Mouse (Mus musculus): ENCODE data around the gene Pkp4. TPM values are rescaled to one million over a fixed set of nuclear protein-coding genes. Genes with fewer than 3 reads are reported as not detected.

The Pkp4 gene
- polyA plus RNA-seq, 1 experiment from 2014 or later: 45.1 TPM

DNA sequence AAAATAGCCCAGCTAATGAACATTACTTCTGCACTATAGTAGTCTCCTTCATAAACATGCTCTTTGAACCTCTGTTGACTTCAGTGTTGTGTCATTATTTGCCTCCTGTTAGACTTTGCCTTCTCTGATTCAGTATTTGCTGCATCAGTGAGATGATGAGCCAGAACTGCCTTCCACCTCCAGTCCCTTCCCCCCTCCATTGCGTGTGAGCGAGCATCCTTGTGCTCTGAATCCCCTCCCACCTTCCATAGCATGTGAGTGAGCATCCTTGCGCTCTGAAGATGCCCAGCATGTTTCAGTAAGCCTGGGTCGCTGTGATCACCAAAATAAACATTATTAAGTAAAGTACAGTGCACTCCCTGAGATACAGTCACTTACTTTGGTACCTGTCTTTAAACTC is 51.8 kb downstream of the Pkp4 start:
- H3K9me3 ChIP-seq (ENCODE audit: control insufficient read depth, low read depth, low read length): no peaks in the 10 kb centered on the region
- no peak overlapping the region for H3K9ac ChIP-seq (replicated peaks; ENCODE audit: low read depth, low read length)
- H3K4me3 ChIP-seq (ENCODE audit: low read depth, low read length): no peak overlapping the region
- H3K36me3 ChIP-seq (ENCODE audit: control insufficient read depth, insufficient read depth, low read length): no peaks in the 10 kb centered on the region; the same call in none of the 2 replicates
- no peak overlapping the region for H3K4me2 ChIP-seq (replicated peaks; ENCODE audit: low read depth, low read length)
- 76% methylated on average over 4 of the region's 4 CpGs for WGBS
- H3K27me3 ChIP-seq (ENCODE audit: control insufficient read depth, insufficient read depth, low read length): no peaks in the 10 kb centered on the region
- no peak for ATAC-seq (ENCODE audit: insufficient number of reproducible peaks, insufficient read depth, low FRiP score, low read depth)
- no peak overlapping the region for H3K27ac ChIP-seq (ENCODE audit: low read length)
- H3K4me1 ChIP-seq (ENCODE audit: control insufficient read depth, insufficient read depth, low read length): peaks cover 6% of the 10 kb centered on the region; the same call in 1 of the 2 replicates

DNA sequence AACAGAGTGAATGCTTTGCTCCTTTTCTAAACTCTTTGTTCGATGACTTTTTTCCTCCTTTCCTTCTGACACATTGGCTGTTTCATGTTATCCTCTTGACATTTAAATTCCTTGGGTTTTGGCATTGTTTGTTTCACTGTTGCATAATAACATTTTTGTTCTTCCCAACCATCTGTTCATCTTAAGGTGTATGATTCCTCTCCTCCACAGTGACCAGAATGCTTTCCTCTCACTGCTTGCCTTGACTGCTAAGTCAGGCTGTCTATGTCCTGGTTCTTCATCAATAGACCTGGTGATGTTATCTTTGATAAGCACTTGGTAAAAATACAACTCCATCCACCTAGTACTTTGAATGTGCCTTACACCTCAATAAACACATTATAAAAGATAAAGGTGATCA is 52.2 kb downstream of the Pkp4 start:
- Histone ChIP-seq H3K4me1 (ENCODE audit: control insufficient read depth, insufficient read depth, low read length) (peaks cover 2% of the 10 kb centered on the region; the same call in 1 of the 2 replicates), H3K4me3 (ENCODE audit: low read depth, low read length) (no peak overlapping the region), H3K27ac (ENCODE audit: low read length) (no peak overlapping the region), H3K27me3 (ENCODE audit: control insufficient read depth, insufficient read depth, low read length) (no peaks in the 10 kb centered on the region), H3K4me2 (replicated peaks; ENCODE audit: low read depth, low read length) (no peak overlapping the region), H3K36me3 (ENCODE audit: control insufficient read depth, insufficient read depth, low read length) (no peaks in the 10 kb centered on the region; the same call in none of the 2 replicates), H3K9me3 (ENCODE audit: control insufficient read depth, low read depth, low read length) (no peaks in the 10 kb centered on the region), H3K9ac (replicated peaks; ENCODE audit: low read depth, low read length) (no peak overlapping the region)
- 91% methylated on average over 1 of the region's 1 CpGs for WGBS
- no peak for ATAC-seq (ENCODE audit: insufficient number of reproducible peaks, insufficient read depth, low FRiP score, low read depth)

DNA sequence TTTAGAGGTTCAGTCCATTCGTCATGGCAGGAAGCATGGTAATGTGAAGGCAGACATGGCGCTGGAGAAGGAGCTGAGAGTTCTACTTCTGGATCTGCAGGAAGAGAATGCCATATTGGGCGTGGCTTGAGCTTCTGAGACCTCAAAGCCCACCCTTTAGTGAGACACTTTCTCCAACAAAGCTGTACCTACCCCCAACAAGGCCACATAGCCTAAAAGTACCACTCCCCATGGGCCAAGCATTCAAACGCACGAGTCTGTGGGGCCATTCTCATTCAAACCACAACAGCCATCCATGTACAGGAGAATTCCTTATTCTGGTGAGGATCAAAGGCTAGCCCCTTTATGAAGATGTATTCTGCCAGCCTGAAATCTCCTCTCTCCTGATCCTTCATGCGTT is 57.3 kb downstream of the Pkp4 start:
- WGBS: 91% methylated on average over 6 of the region's 6 CpGs
- H3K4me1 ChIP-seq (ENCODE audit: control insufficient read depth, insufficient read depth, low read length): peaks cover 15% of the 10 kb centered on the region
- H3K9me3 ChIP-seq (ENCODE audit: control insufficient read depth, low read depth, low read length): no peaks in the 10 kb centered on the region
- H3K27me3 ChIP-seq (ENCODE audit: control insufficient read depth, insufficient read depth, low read length): no peaks in the 10 kb centered on the region
- H3K4me2 ChIP-seq (replicated peaks; ENCODE audit: low read depth, low read length): no peak overlapping the region
- no peak overlapping the region for H3K27ac ChIP-seq (ENCODE audit: low read length)
- H3K9ac ChIP-seq (replicated peaks; ENCODE audit: low read depth, low read length): no peak overlapping the region
- no peak for ATAC-seq (ENCODE audit: insufficient number of reproducible peaks, insufficient read depth, low FRiP score, low read depth)
- H3K36me3 ChIP-seq (ENCODE audit: control insufficient read depth, insufficient read depth, low read length): no peaks in the 10 kb centered on the region; the same call in none of the 2 replicates
- H3K4me3 ChIP-seq (ENCODE audit: low read depth, low read length): no peak overlapping the region

DNA sequence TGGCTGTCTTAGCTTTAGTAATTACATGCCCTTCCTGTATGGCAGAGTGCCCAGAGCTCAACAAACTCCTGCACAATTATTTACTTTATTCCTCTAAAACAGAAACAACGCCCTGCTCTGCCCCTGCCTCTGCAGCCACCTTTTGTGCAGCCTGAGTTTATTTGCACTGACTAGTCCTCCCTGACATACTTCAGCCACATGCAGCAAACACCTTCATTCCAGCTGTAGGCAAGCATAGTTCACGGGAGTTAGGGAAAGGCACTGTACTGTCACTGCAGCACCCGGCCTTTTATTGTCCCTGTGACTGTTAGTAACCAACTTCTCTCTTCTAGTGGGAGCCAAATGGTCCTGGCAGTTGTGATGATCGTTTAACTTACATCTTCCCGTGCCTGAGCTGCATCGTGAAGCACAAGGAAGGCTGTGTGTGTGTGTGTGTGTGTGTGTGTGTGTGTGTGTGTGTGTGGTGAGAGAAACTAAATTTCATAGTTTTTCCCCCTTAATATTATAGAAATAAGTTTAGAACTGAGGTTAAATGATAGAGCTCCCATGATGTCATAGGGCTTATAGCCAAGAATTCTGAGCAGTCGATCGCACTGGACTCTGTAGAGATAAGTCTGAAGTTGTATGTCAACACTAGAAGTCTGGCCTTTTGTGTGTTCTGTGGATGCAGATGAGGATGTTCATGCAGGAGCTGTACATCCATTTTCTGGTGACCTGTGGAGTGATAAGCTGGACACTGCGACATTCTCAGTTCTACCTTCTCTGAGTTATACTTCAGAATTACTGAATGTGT is 59.5 kb downstream of the Pkp4 start:
- Histone ChIP-seq H3K36me3 (ENCODE audit: control insufficient read depth, insufficient read depth, low read length) (no peaks in the 10 kb centered on the region; the same call in 1 of the 2 replicates), H3K27me3 (ENCODE audit: control insufficient read depth, insufficient read depth, low read length) (no peaks in the 10 kb centered on the region), H3K9me3 (ENCODE audit: control insufficient read depth, low read depth, low read length) (no peaks in the 10 kb centered on the region), H3K4me3 (ENCODE audit: low read depth, low read length) (no peak overlapping the region), H3K27ac (ENCODE audit: low read length) (peak overlapping the region; percentile 76), H3K4me1 (ENCODE audit: control insufficient read depth, insufficient read depth, low read length) (peaks cover 15% of the 10 kb centered on the region), H3K4me2 (replicated peaks; ENCODE audit: low read depth, low read length) (no peak overlapping the region), H3K9ac (replicated peaks; ENCODE audit: low read depth, low read length) (no peak overlapping the region)
- 20% methylated on average over 9 of the region's 9 CpGs for WGBS
- peak; percentile 69 for ATAC-seq (ENCODE audit: insufficient number of reproducible peaks, insufficient read depth, low FRiP score, low read depth)

DNA sequence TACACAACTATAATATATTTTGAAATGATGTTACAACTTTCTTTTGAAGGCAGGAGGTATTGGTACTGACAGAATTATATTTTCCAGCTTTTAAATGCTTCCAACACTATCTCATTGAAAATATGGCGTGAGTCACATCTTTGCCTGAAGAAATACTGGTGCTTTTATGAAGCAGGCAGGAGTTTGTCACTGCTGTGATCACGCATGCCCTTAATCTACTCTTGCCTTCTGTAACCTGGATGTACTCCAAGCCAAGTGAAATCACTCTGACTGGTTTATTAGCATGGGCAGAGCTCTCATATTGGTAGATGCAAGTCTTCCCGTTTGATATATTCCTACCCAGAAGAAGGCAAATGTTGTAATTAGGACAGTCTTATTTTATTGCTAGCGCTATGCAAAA is 65.7 kb downstream of the Pkp4 start:
- H3K9ac ChIP-seq (replicated peaks; ENCODE audit: low read depth, low read length): no peak overlapping the region
- H3K4me3 ChIP-seq (ENCODE audit: low read depth, low read length): no peak overlapping the region
- no peak overlapping the region for H3K27ac ChIP-seq (ENCODE audit: low read length)
- 87% methylated on average over 4 of the region's 4 CpGs for WGBS
- H3K4me1 ChIP-seq (ENCODE audit: control insufficient read depth, insufficient read depth, low read length): 0 out of 2 replicates have a peak, but pooled peaks cover 2% of the 10 kb centered on the region
- no peaks in the 10 kb centered on the region for H3K36me3 ChIP-seq (ENCODE audit: control insufficient read depth, insufficient read depth, low read length)
- no peaks in the 10 kb centered on the region for H3K9me3 ChIP-seq (ENCODE audit: control insufficient read depth, low read depth, low read length)
- H3K27me3 ChIP-seq (ENCODE audit: control insufficient read depth, insufficient read depth, low read length): no peaks in the 10 kb centered on the region
- no peak for ATAC-seq (ENCODE audit: insufficient number of reproducible peaks, insufficient read depth, low FRiP score, low read depth)
- H3K4me2 ChIP-seq (replicated peaks; ENCODE audit: low read depth, low read length): no peak overlapping the region

DNA sequence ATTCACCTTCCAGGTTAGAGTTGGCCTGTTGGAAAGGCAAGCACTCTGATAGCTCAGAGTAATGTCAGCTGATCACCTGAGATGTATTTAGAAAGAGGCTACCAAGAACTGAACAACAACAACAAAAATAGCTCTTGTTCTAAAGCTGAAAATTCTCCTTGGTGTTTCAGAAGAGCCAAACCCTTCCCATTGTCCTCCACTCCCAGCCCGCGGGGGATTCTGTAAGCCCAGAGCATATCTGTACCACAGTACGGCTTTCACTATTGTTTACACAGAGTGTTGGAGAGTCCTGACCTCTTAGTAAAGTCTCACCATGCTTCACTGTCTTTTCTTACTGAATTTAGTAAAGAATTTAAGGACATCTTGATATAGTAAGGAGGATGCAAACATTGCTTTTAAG is 66.4 kb downstream of the Pkp4 start:
- Histone ChIP-seq H3K4me1 (ENCODE audit: control insufficient read depth, insufficient read depth, low read length) (0 out of 2 replicates have a peak, but pooled peaks cover 2% of the 10 kb centered on the region), H3K4me3 (ENCODE audit: low read depth, low read length) (no peak overlapping the region), H3K4me2 (replicated peaks; ENCODE audit: low read depth, low read length) (no peak overlapping the region), H3K27me3 (ENCODE audit: control insufficient read depth, insufficient read depth, low read length) (no peaks in the 10 kb centered on the region), H3K9ac (replicated peaks; ENCODE audit: low read depth, low read length) (no peak overlapping the region), H3K9me3 (ENCODE audit: control insufficient read depth, low read depth, low read length) (no peaks in the 10 kb centered on the region), H3K36me3 (ENCODE audit: control insufficient read depth, insufficient read depth, low read length) (no peaks in the 10 kb centered on the region), H3K27ac (ENCODE audit: low read length) (no peak overlapping the region)
- ATAC-seq (ENCODE audit: insufficient number of reproducible peaks, insufficient read depth, low FRiP score, low read depth): no peak
- WGBS: 54% methylated on average over 3 of the region's 3 CpGs

DNA sequence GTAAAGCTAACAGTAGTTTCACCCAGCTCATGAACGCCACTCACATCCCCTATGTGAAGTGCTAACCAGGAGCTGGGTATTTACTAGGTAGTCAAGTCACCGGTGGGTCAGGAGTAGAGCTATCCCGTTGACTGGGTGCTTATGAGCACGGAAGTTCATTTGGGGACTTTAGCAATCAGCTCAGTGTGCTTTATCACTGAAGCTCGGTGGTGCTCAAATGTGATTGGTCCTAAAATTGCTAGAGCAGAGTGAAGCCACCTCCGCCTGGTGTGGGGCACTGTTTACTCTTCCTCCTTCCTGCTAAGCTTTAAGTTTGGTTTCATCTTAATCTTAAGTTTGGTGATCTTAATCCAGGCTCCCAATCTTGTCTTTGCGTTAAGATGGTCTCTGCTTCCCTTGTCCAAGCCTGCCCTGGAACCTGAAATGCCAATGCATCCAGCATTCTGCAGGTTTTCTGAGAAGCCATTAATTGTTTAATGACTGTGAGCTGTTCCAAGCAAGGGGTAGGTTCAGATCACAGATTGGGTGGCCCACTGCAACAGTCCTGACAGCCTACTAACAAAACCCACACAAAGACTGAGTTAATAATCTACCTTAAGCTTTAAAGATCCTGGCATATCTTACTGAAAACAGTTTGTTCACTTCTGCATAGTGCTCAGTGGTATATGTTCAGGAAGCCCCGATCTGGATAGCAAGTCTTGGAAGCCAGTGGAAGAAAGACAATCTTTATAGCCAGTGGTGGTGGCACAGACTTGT is 67.0 kb downstream of the Pkp4 start:
- no peaks in the 10 kb centered on the region for H3K36me3 ChIP-seq (ENCODE audit: control insufficient read depth, insufficient read depth, low read length)
- no peak overlapping the region for H3K4me3 ChIP-seq (ENCODE audit: low read depth, low read length)
- no peak overlapping the region for H3K9ac ChIP-seq (replicated peaks; ENCODE audit: low read depth, low read length)
- no peaks in the 10 kb centered on the region for H3K27me3 ChIP-seq (ENCODE audit: control insufficient read depth, insufficient read depth, low read length)
- H3K4me2 ChIP-seq (replicated peaks; ENCODE audit: low read depth, low read length): no peak overlapping the region
- H3K27ac ChIP-seq (ENCODE audit: low read length): no peak overlapping the region
- H3K4me1 ChIP-seq (ENCODE audit: control insufficient read depth, insufficient read depth, low read length): 0 out of 2 replicates have a peak, but pooled peaks cover 2% of the 10 kb centered on the region
- no peak for ATAC-seq (ENCODE audit: insufficient number of reproducible peaks, insufficient read depth, low FRiP score, low read depth)
- WGBS: 68% methylated on average over 8 of the region's 8 CpGs
- H3K9me3 ChIP-seq (ENCODE audit: control insufficient read depth, low read depth, low read length): no peaks in the 10 kb centered on the region

DNA sequence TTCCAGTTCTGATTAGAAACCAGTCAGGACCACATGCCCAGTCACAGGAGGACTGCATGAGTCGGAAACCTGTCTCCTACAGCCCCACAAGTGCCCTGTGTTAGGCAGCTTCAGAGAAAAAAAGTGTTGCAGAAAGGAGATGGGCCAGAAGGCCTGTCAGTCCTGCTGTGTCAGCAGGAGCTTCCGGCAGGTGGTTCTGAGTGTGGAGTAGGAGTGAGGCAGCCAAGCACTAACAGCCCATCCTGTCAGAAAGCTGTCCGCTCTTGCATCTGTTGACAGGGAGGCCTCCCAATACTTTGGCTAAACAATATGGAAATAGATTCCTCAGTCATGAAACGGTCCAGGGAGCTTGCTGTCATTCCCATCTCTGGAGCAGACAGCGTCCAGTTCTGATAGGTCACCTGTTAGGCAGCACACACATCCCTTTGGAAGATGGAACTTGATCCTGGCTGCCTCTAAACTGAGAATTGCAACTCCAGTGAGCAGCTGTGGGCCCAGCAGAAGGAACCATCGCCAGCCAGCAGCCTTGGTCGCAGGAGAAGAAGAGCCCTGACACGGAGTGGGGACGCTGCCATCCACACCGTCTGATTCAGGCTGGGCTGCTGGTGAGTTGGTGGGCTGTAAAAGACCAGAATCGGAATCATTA is 68.7 kb downstream of the Pkp4 start:
- Histone ChIP-seq H3K27me3 (ENCODE audit: control insufficient read depth, insufficient read depth, low read length) (no peaks in the 10 kb centered on the region), H3K9ac (replicated peaks; ENCODE audit: low read depth, low read length) (no peak overlapping the region), H3K9me3 (ENCODE audit: control insufficient read depth, low read depth, low read length) (no peaks in the 10 kb centered on the region), H3K27ac (ENCODE audit: low read length) (no peak overlapping the region), H3K36me3 (ENCODE audit: control insufficient read depth, insufficient read depth, low read length) (no peaks in the 10 kb centered on the region), H3K4me2 (replicated peaks; ENCODE audit: low read depth, low read length) (no peak overlapping the region), H3K4me3 (ENCODE audit: low read depth, low read length) (no peak overlapping the region), H3K4me1 (ENCODE audit: control insufficient read depth, insufficient read depth, low read length) (0 out of 2 replicates have a peak, but pooled peaks cover 2% of the 10 kb centered on the region)
- ATAC-seq (ENCODE audit: insufficient number of reproducible peaks, insufficient read depth, low FRiP score, low read depth): no peak
- WGBS: 88% methylated on average over 11 of the region's 11 CpGs
